10 mouse cellular contexts compared by ENCODE assay signal in genomic region chr10:25427523-25427922, GRCm38 (mm10).
DNase-seq lines count a peak whose midpoint lies in the region; ATAC-seq and TF ChIP-seq lines count a peak whose summit lies in the region.
"Had no signal": no experiment of that assay in that cellular context is flagged by ENCODE, and none has a peak within 500 bp of the region (broad histone marks: within the 10 kb centered on the region; RNA-seq: fewer than 3 reads in every experiment).

No protein-coding gene starts in this region.

- no peak for DNase-seq in heart, adult 2 months
- DNase-seq in heart, postnatal 10 days, result no peak
- peak; percentile 39 for DNase-seq in Muller cell, postnatal 12 days (ENCODE audit: inconsistent ontology term)
- peak; percentile 30 for DNase-seq in heart, postnatal 4 days
- DNase-seq in MN1 (ENCODE audit: low spot score), result no peak
- DNase-seq in layer of hippocampus, adult 9-10 months (ENCODE audit: low spot score), result no peak
- DNase-seq: kidney, adult 9 months had no signal

- 19% methylated on average over 7 of the region's 7 CpGs for WGBS in heart, adult 2 months
- WGBS in lung, embryonic 16.5 days, result 7% methylated on average over 7 of the region's 7 CpGs
- 62% methylated on average over 7 of the region's 7 CpGs for WGBS in midbrain, embryonic 15.5 days

- H3K36me3 ChIP-seq in heart, adult 2 months (ENCODE audit: control insufficient read depth, insufficient read depth, low read length), result peaks cover 6% of the 10 kb centered on the region
- H3K36me3 ChIP-seq in lung, embryonic 16.5 days (ENCODE audit: control insufficient read depth, insufficient read depth, low read length), result no peaks in the 10 kb centered on the region
- no peaks in the 10 kb centered on the region for H3K36me3 ChIP-seq in midbrain, embryonic 15.5 days (replicated peaks)
- H3K36me3 ChIP-seq: limb, embryonic 13.5 days had no signal

- H3K27ac ChIP-seq in heart, adult 2 months, result peak overlapping the region; percentile 64
- peak overlapping the region; percentile 89 for H3K27ac ChIP-seq in lung, embryonic 16.5 days (ENCODE audit: low read length)
- no peak overlapping the region for H3K27ac ChIP-seq in midbrain, embryonic 15.5 days

- no peaks in the 10 kb centered on the region for H3K79me2 ChIP-seq in heart, adult 2 months (replicated peaks; ENCODE audit: control insufficient read depth, insufficient read depth, low read length)

- no peaks in the 10 kb centered on the region for H3K27me3 ChIP-seq in heart, adult 2 months (ENCODE audit: control insufficient read depth, insufficient read depth, low read length)
- no peaks in the 10 kb centered on the region for H3K27me3 ChIP-seq in lung, embryonic 16.5 days (ENCODE audit: control insufficient read depth, insufficient read depth, low read depth, low read length)
- H3K27me3 ChIP-seq in midbrain, embryonic 15.5 days (replicated peaks), result no peaks in the 10 kb centered on the region
- H3K27me3 ChIP-seq: limb, embryonic 13.5 days had no signal

- intact Hi-C loops in heart, adult 2 months (cut with DNase I), result no loop called here
- intact Hi-C loops in heart, postnatal 10 days (cut with DNase I), result no loop called here

- no peak overlapping the region for H3K4me3 ChIP-seq in heart, adult 2 months
- H3K4me3 ChIP-seq in lung, embryonic 16.5 days (ENCODE audit: low read length), result no peak overlapping the region
- no peak overlapping the region for H3K4me3 ChIP-seq in midbrain, embryonic 15.5 days
- H3K4me3 ChIP-seq: limb, embryonic 13.5 days had no signal

- H3K9ac ChIP-seq in heart, adult 2 months (ENCODE audit: low read depth, low read length), result 0 out of 2 replicates have a peak overlapping the region, but pooled peaks have one; percentile 15
- no peak overlapping the region for H3K9ac ChIP-seq in lung, embryonic 16.5 days (ENCODE audit: low read length)
- H3K9ac ChIP-seq in midbrain, embryonic 15.5 days, result no peak overlapping the region
- H3K9ac ChIP-seq: limb, embryonic 13.5 days had no signal

- H3K9me3 ChIP-seq in lung, embryonic 16.5 days (ENCODE audit: control insufficient read depth, low read length), result no peaks in the 10 kb centered on the region
- H3K9me3 ChIP-seq in midbrain, embryonic 15.5 days, result no peaks in the 10 kb centered on the region
- H3K9me3 ChIP-seq: limb, embryonic 13.5 days had no signal

- TF ChIP-seq POLR2A in heart, adult 2 months (IDR thresholded peaks at IDR 0.05; ENCODE audit: insufficient read depth, low read depth, low read length), result no peak

- peak; percentile 35 for TF ChIP-seq CTCF in heart, adult 2 months (IDR thresholded peaks at IDR 0.05)

- peaks cover 28% of the 10 kb centered on the region for H3K4me1 ChIP-seq in heart, adult 2 months (ENCODE audit: control insufficient read depth, insufficient read depth, low read length)
- peaks cover 55% of the 10 kb centered on the region for H3K4me1 ChIP-seq in lung, embryonic 16.5 days (replicated peaks; ENCODE audit: control insufficient read depth, insufficient read depth, low read length)
- H3K4me1 ChIP-seq in midbrain, embryonic 15.5 days, result no peaks in the 10 kb centered on the region

- peak; percentile 71 for ATAC-seq in lung, embryonic 16.5 days (ENCODE audit: low read depth)
- ATAC-seq in midbrain, embryonic 15.5 days (replicated peaks), result no peak

- no peak for TF ChIP-seq EP300 in heart, adult 2 months (IDR thresholded peaks at IDR 0.05; ENCODE audit: insufficient read depth, low read depth, low read length)

- H3K4me2 ChIP-seq in lung, embryonic 16.5 days (ENCODE audit: low read depth, low read length), result peak overlapping the region; percentile 4; the same call in 1 of the 2 replicates
- no peak overlapping the region for H3K4me2 ChIP-seq in midbrain, embryonic 15.5 days
- H3K4me2 ChIP-seq: limb, embryonic 13.5 days had no signal

Comparison
In these comparisons a context has a peak if more than half of its experiments do, and no peak if none do; other contexts are left out.
1. DNase-seq: peak in Muller cell, postnatal 12 days (single experiment) and heart, postnatal 4 days (single experiment); none in heart, adult 2 months (0 of 2), heart, postnatal 10 days (0 of 2), MN1 (single experiment) and layer of hippocampus, adult 9-10 months (single experiment).